Comparison of ENCODE assay signal across 17 mouse cellular contexts in genomic region chr1:181599376-181599775, GRCm38 (mm10). TPM values are rescaled to one million over a fixed set of nuclear protein-coding genes. Genes with fewer than 3 reads are reported as not detected.
"Had no signal": no experiment of that assay in that cellular context is flagged by ENCODE, and none has a peak within 500 bp of the region (broad histone marks: within the 10 kb centered on the region; RNA-seq: fewer than 3 reads in every experiment).

No protein-coding gene starts in this region.

- H3K36me3 ChIP-seq: liver, embryonic 12.5 days; midbrain, embryonic 10.5 days; midbrain, embryonic 12.5 days; midbrain, embryonic 15.5 days; neural tube, embryonic 12.5 days; stomach, embryonic 15.5 days had no signal

- H3K9ac ChIP-seq: liver, embryonic 12.5 days; liver, embryonic 14.5 days; lung, embryonic 14.5 days; midbrain, embryonic 12.5 days; midbrain, embryonic 15.5 days; neural tube, embryonic 12.5 days; stomach, embryonic 15.5 days had no signal

- H3K9me3 ChIP-seq: liver, embryonic 12.5 days; megakaryocyte, embryonic 14.5 days; midbrain, embryonic 10.5 days; midbrain, embryonic 12.5 days; midbrain, embryonic 15.5 days; neural tube, embryonic 12.5 days; stomach, embryonic 15.5 days had no signal

- H3K27me3 ChIP-seq: liver, embryonic 12.5 days; midbrain, embryonic 12.5 days; midbrain, embryonic 15.5 days; neural tube, embryonic 12.5 days; stomach, embryonic 15.5 days had no signal

- H3K4me2 ChIP-seq: liver, embryonic 12.5 days; lung, embryonic 14.5 days; midbrain, embryonic 12.5 days; midbrain, embryonic 15.5 days; neural tube, embryonic 12.5 days; stomach, embryonic 15.5 days had no signal

- H3K27ac ChIP-seq: liver, embryonic 12.5 days; liver, embryonic 14.5 days; macrophage; midbrain, embryonic 10.5 days; midbrain, embryonic 12.5 days; midbrain, embryonic 15.5 days; neural tube, embryonic 12.5 days; stomach, embryonic 15.5 days; stomach, postnatal 0 days had no signal

- H3K4me3 ChIP-seq: liver, embryonic 12.5 days; megakaryocyte, embryonic 14.5 days; midbrain, embryonic 10.5 days; midbrain, embryonic 12.5 days; midbrain, embryonic 15.5 days; neural tube, embryonic 12.5 days; stomach, embryonic 15.5 days had no signal

- ATAC-seq: liver, embryonic 12.5 days; midbrain, embryonic 15.5 days had no signal

- H3K4me1 ChIP-seq: liver, embryonic 12.5 days; megakaryocyte, embryonic 14.5 days; midbrain, embryonic 10.5 days; midbrain, embryonic 12.5 days; midbrain, embryonic 15.5 days; neural tube, embryonic 12.5 days; stomach, embryonic 15.5 days had no signal

- DNase-seq: lung, adult 18-20 months; lung, embryonic 14.5 days; lung, postnatal 10 days; lung, postnatal 36 days; right cerebral cortex, postnatal 14 days had no signal

RNA-seq across cellular contexts. Expression of gene Dnah14, which starts 23.0 kb away (rescaled TPM):
- polyA plus RNA-seq: liver, adult 2 months; macrophage; spleen, adult 2 months had no signal
